Comparison of ENCODE assay signal across 8 mouse cellular contexts in genomic region chr2:154390180-154390964, GRCm38 (mm10). TPM values are rescaled to one million over a fixed set of nuclear protein-coding genes. Genes with fewer than 3 reads are reported as not detected.
A peak's percentile ranks its signal among the peaks of the same experiment; 100 is the strongest.
DNase-seq lines count a peak whose midpoint lies in the region; ATAC-seq lines count a peak whose summit lies in the region.

No protein-coding gene starts in this region.

- H3K4me1 ChIP-seq in heart, embryonic 15.5 days (replicated peaks): peaks cover 30% of the 10 kb centered on the region
- no peaks in the 10 kb centered on the region for H3K4me1 ChIP-seq in midbrain, embryonic 13.5 days (replicated peaks)
- no peaks in the 10 kb centered on the region for H3K4me1 ChIP-seq in hindbrain, embryonic 12.5 days

- peak; percentile 54 for DNase-seq in layer of hippocampus, adult 9-11 months
- no peak for DNase-seq in layer of hippocampus, postnatal 36 days
- peak; percentile 50 for DNase-seq in cerebellum, postnatal 36 days
- DNase-seq in layer of hippocampus, postnatal 10 days (ENCODE audit: low spot score in 2 of 2): peak; percentile 44 to 63
- peak; percentile 86 for DNase-seq in ovary, postnatal 36 days (ENCODE audit: low spot score)

- peak overlapping the region; percentile 24; the same call in 1 of the 2 replicates for H3K9ac ChIP-seq in heart, embryonic 15.5 days
- no peak overlapping the region for H3K9ac ChIP-seq in midbrain, embryonic 13.5 days (replicated peaks)
- no peak overlapping the region for H3K9ac ChIP-seq in hindbrain, embryonic 12.5 days

- no peaks in the 10 kb centered on the region for H3K27me3 ChIP-seq in heart, embryonic 15.5 days
- no peaks in the 10 kb centered on the region for H3K27me3 ChIP-seq in midbrain, embryonic 13.5 days
- no peaks in the 10 kb centered on the region for H3K27me3 ChIP-seq in hindbrain, embryonic 12.5 days

- peak; percentile 96 for ATAC-seq in heart, embryonic 15.5 days (replicated peaks; ENCODE audit: insufficient number of reproducible peaks, insufficient read depth, low FRiP score, low read depth)
- no peak for ATAC-seq in midbrain, embryonic 13.5 days
- no peak for ATAC-seq in hindbrain, embryonic 12.5 days (ENCODE audit: low FRiP score)

- H3K4me3 ChIP-seq in heart, embryonic 15.5 days: no peak overlapping the region
- no peak overlapping the region for H3K4me3 ChIP-seq in midbrain, embryonic 13.5 days (replicated peaks)
- H3K4me3 ChIP-seq in hindbrain, embryonic 12.5 days: no peak overlapping the region

- H3K4me2 ChIP-seq in heart, embryonic 15.5 days: peak overlapping the region; percentile 33
- H3K4me2 ChIP-seq in midbrain, embryonic 13.5 days (replicated peaks): no peak overlapping the region
- no peak overlapping the region for H3K4me2 ChIP-seq in hindbrain, embryonic 12.5 days (replicated peaks)

- 23% methylated on average over 11 of the region's 11 CpGs for WGBS in heart, embryonic 15.5 days
- 93% methylated on average over 11 of the region's 11 CpGs for WGBS in midbrain, embryonic 13.5 days
- WGBS in hindbrain, embryonic 12.5 days: 85% methylated on average over 11 of the region's 11 CpGs

- H3K36me3 ChIP-seq in heart, embryonic 15.5 days: no peaks in the 10 kb centered on the region
- no peaks in the 10 kb centered on the region for H3K36me3 ChIP-seq in midbrain, embryonic 13.5 days
- no peaks in the 10 kb centered on the region for H3K36me3 ChIP-seq in hindbrain, embryonic 12.5 days

- peak overlapping the region; percentile 97 for H3K27ac ChIP-seq in heart, embryonic 15.5 days
- no peak overlapping the region for H3K27ac ChIP-seq in midbrain, embryonic 13.5 days
- H3K27ac ChIP-seq in hindbrain, embryonic 12.5 days: no peak overlapping the region

- H3K9me3 ChIP-seq in heart, embryonic 15.5 days (replicated peaks): no peaks in the 10 kb centered on the region
- H3K9me3 ChIP-seq in midbrain, embryonic 13.5 days: no peaks in the 10 kb centered on the region
- H3K9me3 ChIP-seq in hindbrain, embryonic 12.5 days (replicated peaks): no peaks in the 10 kb centered on the region

RNA-seq across cellular contexts. Expression of gene Snta1, which starts 17.5 kb away (rescaled TPM):
- 10 to 100 TPM; 42.3 to 48.0 TPM for total RNA-seq in layer of hippocampus, postnatal 36 days (2021)
- 53.2 and 54.3 TPM in 2 replicates for polyA plus RNA-seq in heart, embryonic 15.5 days (2015; fragmentation: Nextera tagmentation; extraction: Ambion mirVana)
- 10 to 100 TPM; 40.6 to 41.3 TPM for total RNA-seq in layer of hippocampus, postnatal 10 days (2021)
- polyA plus RNA-seq in midbrain, embryonic 13.5 days (2015; fragmentation: Nextera tagmentation; extraction: Ambion mirVana): 4.8 and 5.9 TPM in 2 replicates
- 8.9 and 9.7 TPM in 2 replicates for polyA plus RNA-seq in hindbrain, embryonic 12.5 days (2016; fragmentation: Nextera tagmentation; extraction: Ambion mirVana)

RNA-seq across cellular contexts. Expression of gene Cdk5rap1, which starts 17.6 kb away (rescaled TPM):
- total RNA-seq in layer of hippocampus, postnatal 36 days (2021): 10 to 100 TPM; 12.7 to 16.7 TPM
- polyA plus RNA-seq in heart, embryonic 15.5 days (2015; fragmentation: Nextera tagmentation; extraction: Ambion mirVana): 13.6 and 14.8 TPM in 2 replicates
- total RNA-seq in layer of hippocampus, postnatal 10 days (2021): 10 to 100 TPM; 11.9 to 16.1 TPM
- polyA plus RNA-seq in midbrain, embryonic 13.5 days (2015; fragmentation: Nextera tagmentation; extraction: Ambion mirVana): 15.2 and 15.4 TPM in 2 replicates
- 13.7 and 16.3 TPM in 2 replicates for polyA plus RNA-seq in hindbrain, embryonic 12.5 days (2016; fragmentation: Nextera tagmentation; extraction: Ambion mirVana)

RNA-seq across cellular contexts. Expression of gene Cbfa2t2, which starts 45.9 kb away (rescaled TPM):
- total RNA-seq in layer of hippocampus, postnatal 36 days (2021): 10 to 100 TPM; 49.7 to 57.7 TPM
- polyA plus RNA-seq in heart, embryonic 15.5 days (2015; fragmentation: Nextera tagmentation; extraction: Ambion mirVana): 25.9 and 31.0 TPM in 2 replicates
- total RNA-seq in layer of hippocampus, postnatal 10 days (2021): 10 to 100 TPM; 43.6 to 60.6 TPM
- 71.6 and 83.1 TPM in 2 replicates for polyA plus RNA-seq in midbrain, embryonic 13.5 days (2015; fragmentation: Nextera tagmentation; extraction: Ambion mirVana)
- 68.0 and 77.3 TPM in 2 replicates for polyA plus RNA-seq in hindbrain, embryonic 12.5 days (2016; fragmentation: Nextera tagmentation; extraction: Ambion mirVana)

Comparison
In these comparisons a context has a peak if more than half of its experiments do, and no peak if none do; other contexts are left out.
1. DNase-seq: peak in layer of hippocampus, adult 9-11 months (single experiment), cerebellum, postnatal 36 days (2 of 2), layer of hippocampus, postnatal 10 days (2 of 2) and ovary, postnatal 36 days (single experiment); none in layer of hippocampus, postnatal 36 days (0 of 2).